Mouse (Mus musculus): ENCODE measurements around the gene Prss41. TPM values are rescaled to one million over a fixed set of nuclear protein-coding genes. Genes with fewer than 3 reads are reported as not detected.

The Prss41 gene
- total and polyA plus RNA-seq, 2 experiments from 2014 or later = 0.11 to 1.3 TPM

- no peak for ATAC-seq (ENCODE audit: low FRiP score)
- WGBS = 86% methylated on average over 6 of the region's 6 CpGs
Observed at GRCm38 (mm10) chr17:23822094-23822493, 21.9 kb downstream of the Prss41 start.

GRCm38 (mm10) chr17:23820731-23821130, 23.2 kb downstream of the Prss41 start:
- Histone ChIP-seq H3K27me3 (ENCODE audit: insufficient read depth, low read length) (no peaks in the 10 kb centered on the region), H3K9me3 (ENCODE audit: low read length) (peaks cover 9% of the 10 kb centered on the region; the same call in 1 of the 2 replicates), H3K4me1 (ENCODE audit: insufficient read depth, low read length) (no peaks in the 10 kb centered on the region), H3K9ac (replicated peaks; ENCODE audit: low read length, poor library complexity, severe bottlenecking) (no peak overlapping the region), H3K36me3 (ENCODE audit: insufficient read depth, low read length) (peaks cover 92% of the 10 kb centered on the region), H3K27ac (ENCODE audit: low read depth, low read length) (no peak overlapping the region), H3K4me2 (ENCODE audit: low read depth, low read length, poor library complexity, severe bottlenecking) (no peak overlapping the region), H3K4me3 (ENCODE audit: low read depth, low read length) (no peak overlapping the region)
- TF ChIP-seq CTCF (IDR thresholded peaks at IDR 0.05) = no peak
- WGBS = 95% methylated on average over 5 of the region's 5 CpGs
- ATAC-seq (ENCODE audit: low FRiP score) (no peak), DNase-seq (ENCODE audit: low spot score) (no peak)

More at GRCm38 (mm10) chr17:23822094-23822493, 21.9 kb downstream of the Prss41 start:
- Histone ChIP-seq H3K4me3 (ENCODE audit: low read depth, low read length) (no peak overlapping the region), H3K27ac (ENCODE audit: low read depth, low read length) (no peak overlapping the region), H3K9ac (replicated peaks; ENCODE audit: low read length, poor library complexity, severe bottlenecking) (no peak overlapping the region), H3K4me2 (ENCODE audit: low read depth, low read length, poor library complexity, severe bottlenecking) (no peak overlapping the region), H3K4me1 (ENCODE audit: insufficient read depth, low read length) (0 out of 2 replicates have a peak, but pooled peaks cover 5% of the 10 kb centered on the region), H3K9me3 (ENCODE audit: low read length) (peaks cover 9% of the 10 kb centered on the region; the same call in 1 of the 2 replicates), H3K27me3 (ENCODE audit: insufficient read depth, low read length) (no peaks in the 10 kb centered on the region), H3K36me3 (ENCODE audit: insufficient read depth, low read length) (peaks cover 80% of the 10 kb centered on the region)
- no peak for DNase-seq (ENCODE audit: low spot score)
- TF ChIP-seq CTCF (IDR thresholded peaks at IDR 0.05) = no peak

GRCm38 (mm10) chr17:23819235-23819634, 24.7 kb downstream of the Prss41 start:
- over 99% methylated on average over 25 of the region's 25 CpGs for WGBS
- DNase-seq (ENCODE audit: low spot score) = no peak
- no peak overlapping the region for H3K4me2 ChIP-seq (ENCODE audit: low read depth, low read length, poor library complexity, severe bottlenecking)
- no peak for ATAC-seq (ENCODE audit: low FRiP score)
- no peaks in the 10 kb centered on the region for H3K27me3 ChIP-seq (ENCODE audit: insufficient read depth, low read length)
- no peak overlapping the region for H3K27ac ChIP-seq (ENCODE audit: low read depth, low read length)
- H3K9me3 ChIP-seq (ENCODE audit: low read length) = peaks cover 9% of the 10 kb centered on the region; the same call in 1 of the 2 replicates
- no peak overlapping the region for H3K4me3 ChIP-seq (ENCODE audit: low read depth, low read length)
- H3K9ac ChIP-seq (replicated peaks; ENCODE audit: low read length, poor library complexity, severe bottlenecking) = no peak overlapping the region
- no peaks in the 10 kb centered on the region for H3K4me1 ChIP-seq (ENCODE audit: insufficient read depth, low read length)
- TF ChIP-seq CTCF (IDR thresholded peaks at IDR 0.05) = no peak
- peaks cover 94% of the 10 kb centered on the region for H3K36me3 ChIP-seq (ENCODE audit: insufficient read depth, low read length)

GRCm38 (mm10) chr17:23818579-23818978, 25.4 kb downstream of the Prss41 start:
- H3K4me2 ChIP-seq (ENCODE audit: low read depth, low read length, poor library complexity, severe bottlenecking) = no peak overlapping the region
- peaks cover 9% of the 10 kb centered on the region; the same call in 1 of the 2 replicates for H3K9me3 ChIP-seq (ENCODE audit: low read length)
- no peak for TF ChIP-seq CTCF (IDR thresholded peaks at IDR 0.05)
- H3K27ac ChIP-seq (ENCODE audit: low read depth, low read length) = no peak overlapping the region
- no peak overlapping the region for H3K9ac ChIP-seq (replicated peaks; ENCODE audit: low read length, poor library complexity, severe bottlenecking)
- DNase-seq (ENCODE audit: low spot score) = no peak
- H3K4me1 ChIP-seq (ENCODE audit: insufficient read depth, low read length) = no peaks in the 10 kb centered on the region
- ATAC-seq (ENCODE audit: low FRiP score) = no peak
- no peak overlapping the region for H3K4me3 ChIP-seq (ENCODE audit: low read depth, low read length)
- H3K36me3 ChIP-seq (ENCODE audit: insufficient read depth, low read length) = peaks cover 90% of the 10 kb centered on the region
- 97% methylated on average over 8 of the region's 8 CpGs for WGBS
- no peaks in the 10 kb centered on the region for H3K27me3 ChIP-seq (ENCODE audit: insufficient read depth, low read length)

- TF ChIP-seq CTCF (IDR thresholded peaks at IDR 0.05) = no peak
- Histone ChIP-seq H3K9ac (replicated peaks; ENCODE audit: low read length, poor library complexity, severe bottlenecking) (no peak overlapping the region), H3K36me3 (ENCODE audit: insufficient read depth, low read length) (peaks cover 79% of the 10 kb centered on the region), H3K4me1 (ENCODE audit: insufficient read depth, low read length) (no peaks in the 10 kb centered on the region), H3K27me3 (ENCODE audit: insufficient read depth, low read length) (no peaks in the 10 kb centered on the region), H3K27ac (ENCODE audit: low read depth, low read length) (no peak overlapping the region), H3K4me2 (ENCODE audit: low read depth, low read length, poor library complexity, severe bottlenecking) (no peak overlapping the region), H3K4me3 (ENCODE audit: low read depth, low read length) (no peak overlapping the region), H3K9me3 (ENCODE audit: low read length) (peaks cover 9% of the 10 kb centered on the region; the same call in 1 of the 2 replicates)
- DNase-seq (ENCODE audit: low spot score) = no peak
- no peak for ATAC-seq (ENCODE audit: low FRiP score)
- WGBS = 99% methylated on average over 16 of the region's 16 CpGs
Observed at GRCm38 (mm10) chr17:23815641-23816040, 28.3 kb downstream of the Prss41 start.

- no peak for DNase-seq (ENCODE audit: low spot score)
- no peak for TF ChIP-seq CTCF (IDR thresholded peaks at IDR 0.05)
- no peak overlapping the region for H3K27ac ChIP-seq (ENCODE audit: low read depth, low read length)
- ATAC-seq (ENCODE audit: low FRiP score) = no peak
- H3K27me3 ChIP-seq (ENCODE audit: insufficient read depth, low read length) = no peaks in the 10 kb centered on the region
- 87% methylated on average over 3 of the region's 3 CpGs for WGBS
- H3K9me3 ChIP-seq (ENCODE audit: low read length) = no peaks in the 10 kb centered on the region
- H3K4me3 ChIP-seq (ENCODE audit: low read depth, low read length) = no peak overlapping the region
- H3K4me2 ChIP-seq (ENCODE audit: low read depth, low read length, poor library complexity, severe bottlenecking) = no peak overlapping the region
- H3K36me3 ChIP-seq (ENCODE audit: insufficient read depth, low read length) = peaks cover 38% of the 10 kb centered on the region
- H3K4me1 ChIP-seq (ENCODE audit: insufficient read depth, low read length) = peaks cover 5% of the 10 kb centered on the region; the same call in 1 of the 2 replicates
- no peak overlapping the region for H3K9ac ChIP-seq (replicated peaks; ENCODE audit: low read length, poor library complexity, severe bottlenecking)
Observed at GRCm38 (mm10) chr17:23807918-23808317, 36.1 kb downstream of the Prss41 start.

Measured in midbrain, postnatal 0 days (tissue).